Mouse (Mus musculus) heart, postnatal 25 days (tissue): ENCODE data around the gene Frmd4a. TPM values are rescaled to one million over a fixed set of nuclear protein-coding genes. Genes with fewer than 3 reads are reported as not detected.
A peak's percentile ranks its signal among the peaks of the same experiment; 100 is the strongest.

Experiments
- DNase-seq: peaks from one replicate; pipeline ENCODE4 v3.0.0; 2022; ENCODE audit warnings: low spot score
- intact Hi-C: fragments of 180-260 bp; cut with DNase I; formaldehyde crosslinking; loops from one replicate; pipeline ENCODE4 v1.15.1; 2025
- total RNA-seq, 2 experiments: library from RNA; stranded (reverse); gene quantifications; 2 replicates each; pipeline ENCODE4 v1.2.3; 2021

The Frmd4a gene
- total RNA-seq, 2 experiments from 2014 or later = 21.6 to 31.3 TPM

GRCm38 (mm10) chr2:4529254-4529729 lies 511.8 kb downstream of the Frmd4a start:
- intact Hi-C loops = no loop called here
- no peak for DNase-seq

- no peak for DNase-seq
- intact Hi-C loops = no loop called here
Observed at GRCm38 (mm10) chr2:4531533-4532197, 514.1 kb downstream of the Frmd4a start.

DNA sequence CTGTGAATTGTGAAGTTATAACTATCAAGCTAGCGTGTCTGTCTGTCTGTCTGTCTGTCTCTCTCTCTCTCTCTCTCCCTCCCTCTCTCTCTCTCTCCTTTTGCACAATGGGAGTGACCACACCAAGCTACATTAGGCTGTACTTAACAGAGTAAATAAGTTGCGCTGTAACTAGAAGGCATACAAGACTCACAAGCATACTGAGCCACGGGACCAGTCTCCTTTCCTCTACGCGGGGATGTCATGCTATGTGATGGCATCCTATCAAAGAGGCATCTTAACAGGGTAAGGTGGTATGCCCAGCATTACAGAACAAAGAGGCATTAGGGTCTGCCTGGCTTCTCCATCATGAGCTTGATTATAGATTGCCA lies 514.7 kb downstream of the Frmd4a start:
- intact Hi-C loops = no loop called here
- no peak for DNase-seq

DNA sequence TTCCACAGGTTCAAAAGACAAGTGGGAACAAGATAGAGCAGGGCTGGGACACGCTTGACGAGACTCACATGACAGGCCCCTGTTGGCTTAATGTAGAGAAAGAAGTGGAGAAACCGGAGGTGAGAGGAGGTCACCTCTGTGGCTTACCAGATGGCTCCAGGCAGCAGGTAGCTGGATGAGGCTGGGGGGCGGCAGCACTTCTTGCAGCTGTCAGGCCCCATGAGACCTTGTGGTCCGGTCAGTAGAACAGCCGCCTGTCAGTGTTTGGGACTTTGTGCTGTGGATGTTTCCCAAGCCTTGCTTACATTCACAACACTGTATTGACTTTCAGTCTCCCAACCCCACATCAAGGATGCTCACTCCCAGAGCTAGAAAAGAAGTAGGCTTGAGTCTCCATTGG lies 515.4 kb downstream of the Frmd4a start:
- intact Hi-C loops = no loop called here
- no peak for DNase-seq

DNA sequence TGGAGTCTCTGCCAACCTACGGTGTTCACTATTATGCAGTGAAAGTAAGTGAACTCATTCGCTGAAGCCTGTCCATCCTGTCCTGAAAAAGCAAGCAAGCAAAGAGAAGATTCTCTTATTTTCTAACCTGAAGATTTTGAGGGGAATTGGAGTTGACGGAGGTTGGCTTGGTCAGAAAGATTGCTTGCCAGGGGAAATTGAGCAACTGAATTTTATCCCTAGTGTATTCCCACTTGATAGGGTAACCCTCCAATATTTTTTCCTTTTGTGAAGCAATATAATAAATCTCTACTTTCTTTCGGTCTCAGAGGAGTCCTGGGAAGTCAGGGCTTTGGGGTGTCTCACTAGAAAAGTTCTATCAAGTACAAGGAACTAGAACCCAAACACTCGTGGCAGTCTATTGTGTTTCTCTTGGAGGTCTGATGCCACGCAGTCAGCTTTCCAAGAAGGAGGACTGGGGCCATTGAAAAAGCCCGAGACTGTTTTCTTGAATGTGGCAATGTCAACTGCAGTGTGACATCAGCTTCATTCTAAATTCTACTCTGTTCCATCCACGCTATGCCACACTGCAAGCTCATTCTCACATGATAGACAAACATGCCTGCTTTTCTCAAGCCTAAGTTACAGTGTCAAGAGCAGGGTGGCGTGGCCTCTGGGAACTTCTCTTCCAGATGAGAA lies 517.8 kb downstream of the Frmd4a start:
- DNase-seq = no peak

DNA sequence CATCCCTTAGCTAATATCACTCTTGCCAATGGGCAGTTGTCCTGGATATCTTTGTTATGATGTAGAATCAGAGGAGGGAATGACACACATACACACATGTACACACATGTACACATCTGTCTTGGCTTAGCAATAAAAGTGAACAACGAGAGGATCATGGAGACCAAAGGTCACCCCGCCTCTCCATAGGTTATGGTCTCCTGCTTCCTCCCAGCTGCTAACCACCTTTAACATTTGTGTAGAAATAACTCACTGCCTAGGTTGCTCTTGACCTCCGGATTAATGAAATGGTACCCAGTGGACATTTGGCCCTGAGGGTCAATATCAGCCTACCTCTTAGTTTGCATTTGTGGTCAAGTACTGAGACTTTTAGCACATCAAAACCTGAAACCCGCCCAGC lies 523.8 kb downstream of the Frmd4a start:
- DNase-seq = no peak
- intact Hi-C loops = loop anchor here (5.0 to 10.0 kb wide), 2 partner anchors 39 to 53 kb away; no protein-coding TSS in a partner anchor

More for the DNA sequence above, 517.8 kb downstream of the Frmd4a start:
- intact Hi-C loops = no loop called here

- intact Hi-C loops = loop anchor here (2.0 to 10.0 kb wide), 3 partner anchors 15 to 53 kb away; no protein-coding TSS in a partner anchor
- DNase-seq = no peak
Observed at GRCm38 (mm10) chr2:4541844-4542628, 524.5 kb downstream of the Frmd4a start.

GRCm38 (mm10) chr2:4542629-4543416 lies 525.3 kb downstream of the Frmd4a start:
- intact Hi-C loops = loop anchor here (2.0 to 10.0 kb wide), 3 partner anchors 14 to 52 kb away; no protein-coding TSS in a partner anchor
- DNase-seq = peak; percentile 74

DNA sequence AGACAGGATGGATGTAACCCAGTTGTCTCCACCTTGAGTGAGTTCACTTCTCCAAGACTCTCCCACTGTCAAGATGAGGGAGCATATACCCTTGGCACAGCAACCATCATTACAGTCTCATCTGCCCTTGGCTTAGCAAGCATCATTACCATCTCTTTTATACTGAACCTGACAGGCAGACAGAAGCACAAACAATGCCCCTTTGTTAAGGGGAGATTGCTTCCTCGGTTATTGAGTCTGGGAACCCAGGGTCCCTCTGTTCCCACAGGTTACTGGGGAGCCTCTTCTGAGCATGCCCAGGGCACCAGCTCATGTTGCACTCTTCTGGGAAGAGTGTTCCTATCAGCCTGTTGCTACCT lies 525.9 kb downstream of the Frmd4a start:
- intact Hi-C loops = loop anchor here (2.0 to 10.0 kb wide), 3 partner anchors 13 to 51 kb away; no protein-coding TSS in a partner anchor
- no peak for DNase-seq

- intact Hi-C loops = loop anchor here (5.0 to 10.0 kb wide), 2 partner anchors 42 to 50 kb away; no protein-coding TSS in a partner anchor
- DNase-seq = no peak
Observed at GRCm38 (mm10) chr2:4544360-4544759, 526.8 kb downstream of the Frmd4a start.

GRCm38 (mm10) chr2:4545261-4545660 lies 527.7 kb downstream of the Frmd4a start:
- intact Hi-C loops = loop anchor here (10.0 kb wide), 1 partner anchor 50 kb away; no protein-coding TSS in a partner anchor
- DNase-seq = no peak

DNA sequence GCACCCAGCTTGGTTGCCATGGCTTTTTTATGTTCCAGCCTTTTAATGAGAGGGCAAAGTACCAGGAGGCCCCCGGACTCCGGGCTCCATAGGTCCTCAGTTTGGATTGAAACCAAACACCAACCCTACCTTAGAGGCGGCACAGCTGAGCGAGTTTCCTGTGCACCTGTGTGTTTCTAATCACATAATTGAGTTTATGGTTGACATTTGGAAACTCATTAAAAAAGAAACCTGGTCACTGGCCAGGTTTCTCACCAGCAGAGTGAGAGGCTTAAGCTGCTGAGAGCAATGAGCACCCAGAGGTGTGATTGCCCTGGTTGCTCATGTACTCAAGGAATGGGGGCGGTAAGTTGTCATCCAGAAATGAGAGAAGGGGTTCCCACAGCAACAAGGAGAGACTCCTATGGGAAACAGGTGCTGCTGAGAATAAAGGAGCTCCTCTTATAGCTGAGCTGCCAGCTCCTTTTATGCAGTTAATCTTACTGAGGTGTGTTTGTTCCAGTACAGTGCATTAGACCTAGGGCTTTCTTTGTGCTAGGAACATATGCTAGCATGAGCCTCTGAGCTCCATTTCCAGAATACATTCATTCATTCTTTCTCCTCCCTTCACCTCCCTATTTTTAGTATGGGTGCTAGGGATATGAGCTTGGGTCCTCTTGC lies 529.6 kb downstream of the Frmd4a start:
- no peak for DNase-seq
- intact Hi-C loops = loop anchor here (10.0 kb wide), 1 partner anchor 48 kb away; no protein-coding TSS in a partner anchor

DNA sequence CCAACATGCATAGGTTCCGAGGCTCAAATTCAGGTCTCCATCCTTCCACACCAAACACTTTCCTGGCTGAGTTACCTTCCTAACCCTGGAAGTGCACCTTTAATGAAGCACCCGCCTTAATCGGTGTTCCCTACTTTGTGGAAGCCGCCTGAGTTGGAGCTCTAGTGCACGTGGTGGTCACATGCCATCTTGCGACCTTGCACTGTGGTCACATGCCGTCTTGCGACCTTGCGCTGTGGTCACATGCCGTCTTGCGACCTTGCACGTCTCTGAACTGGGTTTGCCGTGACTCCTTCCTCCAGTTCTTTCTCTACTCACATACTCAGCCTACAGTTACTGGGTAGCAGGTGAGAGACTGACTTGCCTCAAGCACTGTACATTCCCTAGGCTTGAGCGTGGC lies 531.8 kb downstream of the Frmd4a start:
- no peak for DNase-seq
- intact Hi-C loops = loop anchor here (10.0 kb wide), 1 partner anchor 46 kb away; no protein-coding TSS in a partner anchor

GRCm38 (mm10) chr2:4550017-4550763 lies 532.7 kb downstream of the Frmd4a start:
- DNase-seq = no peak
- intact Hi-C loops = no loop called here

GRCm38 (mm10) chr2:4551438-4551837 lies 533.9 kb downstream of the Frmd4a start:
- DNase-seq = no peak
- intact Hi-C loops = no loop called here

DNA sequence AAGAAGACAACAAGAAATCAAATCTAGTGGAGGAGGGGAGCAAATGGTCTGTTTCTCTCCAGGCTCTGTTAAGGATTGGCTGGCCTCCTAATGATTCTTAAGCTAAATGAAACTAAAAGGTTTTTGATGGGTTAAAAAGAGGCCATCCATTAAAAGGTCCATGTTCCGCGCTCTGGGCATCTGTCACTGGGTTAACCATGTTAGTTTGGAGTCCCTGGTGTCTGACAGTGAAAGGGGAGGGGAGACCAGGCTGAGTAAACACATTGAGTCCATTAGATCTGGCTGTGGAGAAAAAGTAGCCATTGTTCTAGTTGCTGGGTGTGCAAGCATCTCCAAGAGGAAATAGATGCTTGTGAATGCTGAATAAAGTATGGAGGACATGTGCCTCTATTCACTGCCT lies 534.3 kb downstream of the Frmd4a start:
- intact Hi-C loops = no loop called here
- DNase-seq = no peak

DNA sequence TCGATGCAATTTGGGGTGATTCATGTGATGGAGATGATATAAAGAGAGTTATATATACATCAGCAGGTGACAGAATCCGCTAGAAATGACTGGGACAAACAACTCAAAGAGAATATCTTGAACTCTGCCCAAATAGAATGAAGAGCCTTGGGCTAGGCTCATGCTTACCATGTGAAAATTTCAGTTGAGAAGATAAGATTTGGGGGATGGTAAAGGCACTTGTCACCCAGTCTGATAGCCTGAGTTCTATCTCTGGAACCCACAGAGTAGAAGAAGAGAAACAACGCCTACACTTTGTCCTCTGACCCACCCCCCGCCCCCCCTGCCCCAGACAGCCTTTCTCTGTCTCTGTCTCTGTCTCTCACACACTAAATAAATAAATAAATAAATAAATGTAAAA lies 535.0 kb downstream of the Frmd4a start:
- intact Hi-C loops = no loop called here
- DNase-seq = no peak

- peak; percentile 51 for DNase-seq
- intact Hi-C loops = loop anchor here (5.0 kb wide), 1 partner anchor 53 kb away; no protein-coding TSS in a partner anchor
Observed at GRCm38 (mm10) chr2:4555221-4555631, 537.7 kb downstream of the Frmd4a start.
